Mouse (Mus musculus) myocyte (in vitro differentiated cells): ENCODE results near the gene Cplx2.

Source experiments
- E2F4 ChIP-seq: IDR thresholded peaks from one replicate; pipeline ENCODE4 v1.6.1; 2011; ENCODE audit warnings: mild to moderate bottlenecking, control low read depth, moderate library complexity; ENCODE audit not compliant: insufficient read depth
- MAX ChIP-seq: IDR thresholded peaks from one replicate; pipeline ENCODE4 v1.6.1; 2011; ENCODE audit warnings: low read depth, mild to moderate bottlenecking, control low read depth
- MYOD1 ChIP-seq, 3 experiments: IDR thresholded peaks; one replicate each; pipeline ENCODE4 v1.6.1; 2011; ENCODE audit warnings: control low read depth in 2 of 3, low read depth in 2 of 3, mild to moderate bottlenecking in 2 of 3, moderate library complexity in 1 of 3; ENCODE audit not compliant: insufficient read length in 2 of 3, control insufficient read depth in 1 of 3
- MYOG ChIP-seq, 3 experiments: IDR thresholded peaks; one replicate each; pipeline ENCODE4 v1.6.1; 2011; ENCODE audit warnings: control low read depth in 2 of 3, low read depth in 2 of 3, mild to moderate bottlenecking in 2 of 3; ENCODE audit not compliant: insufficient read length in 2 of 3, control insufficient read depth in 1 of 3, insufficient read depth in 1 of 3
- POLR2A ChIP-seq: IDR thresholded peaks from one replicate; pipeline ENCODE4 v1.6.1; 2011; ENCODE audit warnings: low read depth, mild to moderate bottlenecking, control low read depth, moderate library complexity; ENCODE audit not compliant: insufficient read length
- POLR2AphosphoS2 ChIP-seq: IDR thresholded peaks from one replicate; pipeline ENCODE4 v1.6.1; 2011; ENCODE audit warnings: low read depth, control low read depth; ENCODE audit not compliant: insufficient read length
- SRF ChIP-seq: IDR thresholded peaks from one replicate; pipeline ENCODE4 v1.6.1; 2011; ENCODE audit warnings: low read depth; ENCODE audit not compliant: control insufficient read depth, insufficient read length
- TCF12 ChIP-seq: IDR thresholded peaks from one replicate; pipeline ENCODE4 v1.6.1; 2011; ENCODE audit warnings: mild to moderate bottlenecking, control low read depth; ENCODE audit not compliant: poor library complexity, insufficient read depth, severe bottlenecking
- USF1 ChIP-seq: IDR thresholded peaks from one replicate; pipeline ENCODE4 v1.6.1; 2011; ENCODE audit warnings: low read depth, mild to moderate bottlenecking, control low read depth, moderate library complexity

- TF ChIP-seq SRF (no peak), MYOG (IDR thresholded peaks at IDR 0.05; ENCODE audit: control insufficient read depth in 1 of 3, insufficient read depth in 1 of 3, insufficient read length in 2 of 3, low read depth in 2 of 3) (no peak), POLR2A (no peak), E2F4 (no peak), MAX (no peak), POLR2AphosphoS2 (no peak), TCF12 (no peak), USF1 (no peak), MYOD1 (IDR thresholded peaks at IDR 0.05; ENCODE audit: control insufficient read depth in 1 of 3, insufficient read length in 2 of 3, low read depth in 2 of 3) (no peak)
Observed at GRCm38 (mm10) chr13:54372665-54373064, 1.5 kb downstream of the Cplx2 start.
